Mouse (Mus musculus): Measurements from ENCODE around the gene Ly6g5c.

Ly6g5c gene

DNA sequence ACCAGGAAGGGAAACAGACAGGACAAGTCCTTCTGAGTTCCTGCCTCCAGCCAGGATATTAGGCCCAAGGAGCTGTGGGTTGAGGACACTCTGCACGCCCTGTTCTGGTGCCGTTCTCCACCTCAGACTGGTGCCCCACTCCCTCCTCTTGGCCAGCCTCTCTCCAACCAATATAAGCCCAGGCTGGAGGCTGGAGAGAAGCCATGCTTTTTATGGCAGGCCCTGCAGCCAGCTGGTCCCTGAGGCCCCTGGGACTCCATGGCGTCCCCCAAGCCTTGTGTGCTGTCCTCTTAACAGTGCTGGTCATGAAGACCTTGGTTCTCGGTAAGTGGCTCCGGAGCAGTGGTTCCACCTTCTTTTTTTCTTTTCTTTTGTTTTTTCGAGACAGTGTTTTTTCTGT, at the start of gene Ly6g5c:
Gene Ly6g5c, plus strand, starts transcription at position 183 of the 400 bp plus-strand sequence.
- DNase-seq (ENCODE audit: low read depth, low spot score): no peak

DNA sequence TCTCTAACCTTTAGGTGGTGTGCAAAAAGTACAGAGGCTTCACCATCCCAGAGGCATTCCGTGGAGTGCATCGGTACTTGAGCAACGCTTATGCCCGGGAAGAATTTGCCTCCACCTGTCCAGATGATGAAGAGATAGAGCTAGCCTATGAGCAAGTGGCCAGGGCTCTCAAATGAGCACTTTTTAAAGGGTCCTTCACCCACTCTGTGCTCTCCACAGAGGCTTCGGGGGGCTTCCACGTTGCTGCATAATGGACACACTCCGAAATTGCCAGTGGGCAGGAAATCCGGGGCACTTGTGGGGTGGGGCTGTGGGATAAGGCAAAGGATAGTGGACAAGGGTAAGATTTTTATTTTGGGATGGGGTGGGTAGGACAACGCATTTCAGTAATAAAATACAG, 49.8 kb upstream of the Ly6g5c start:
- DNase-seq (ENCODE audit: low read depth, low spot score): no peak

DNA sequence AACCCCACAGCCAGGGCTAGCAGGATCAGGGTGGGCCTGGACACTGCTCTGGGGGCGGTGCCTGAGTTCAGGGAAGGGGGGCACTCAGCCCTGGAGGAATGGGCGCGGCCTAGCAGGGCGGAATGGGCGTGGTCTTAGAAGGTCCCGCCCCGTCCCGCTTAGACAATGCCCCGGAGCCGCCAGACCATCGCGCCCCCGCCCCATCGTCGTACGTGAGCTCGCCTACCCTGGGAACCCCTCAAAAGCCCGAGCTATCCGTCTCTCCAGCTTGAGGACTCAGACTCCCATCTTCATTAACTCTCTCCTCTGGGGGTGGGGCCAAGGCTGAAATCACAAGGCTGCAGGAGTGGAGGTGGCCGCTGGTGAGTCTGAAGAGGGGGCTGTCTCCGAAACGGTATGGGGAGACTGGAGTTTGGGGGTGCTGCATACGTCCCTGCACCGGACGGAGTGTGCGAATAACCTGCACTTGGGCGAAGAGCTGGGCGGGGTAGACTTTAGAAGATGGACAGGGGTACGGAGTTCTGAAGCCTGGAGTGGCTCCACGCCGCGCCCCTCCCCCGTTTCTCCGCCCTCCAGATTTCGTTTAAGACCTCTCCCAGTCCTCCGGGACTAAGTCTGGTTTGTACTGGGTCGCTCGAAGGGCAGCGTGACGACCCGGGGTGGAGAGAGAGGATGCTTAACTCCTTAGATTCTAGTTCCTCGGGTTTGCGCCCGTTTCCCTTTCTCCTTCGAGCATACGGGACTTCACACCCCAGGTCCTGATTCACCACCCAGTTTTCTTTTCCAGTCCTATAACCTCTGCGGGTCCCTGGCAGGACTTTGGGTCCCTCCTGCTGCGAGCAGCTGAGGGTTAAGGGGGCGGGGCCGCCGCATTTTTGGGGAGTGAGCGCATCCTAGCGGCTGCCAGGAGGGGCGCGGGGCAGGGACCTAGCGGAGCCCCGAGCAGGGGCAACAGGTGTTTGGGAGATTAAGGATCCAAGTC, 48.9 kb upstream of the Ly6g5c start, which contains the start of gene Ddah2:
Gene Ddah2, plus strand, starts transcription at position 125 of the 982 bp plus-strand sequence.
- DNase-seq (ENCODE audit: low read depth, low spot score): peak; percentile 72

DNA sequence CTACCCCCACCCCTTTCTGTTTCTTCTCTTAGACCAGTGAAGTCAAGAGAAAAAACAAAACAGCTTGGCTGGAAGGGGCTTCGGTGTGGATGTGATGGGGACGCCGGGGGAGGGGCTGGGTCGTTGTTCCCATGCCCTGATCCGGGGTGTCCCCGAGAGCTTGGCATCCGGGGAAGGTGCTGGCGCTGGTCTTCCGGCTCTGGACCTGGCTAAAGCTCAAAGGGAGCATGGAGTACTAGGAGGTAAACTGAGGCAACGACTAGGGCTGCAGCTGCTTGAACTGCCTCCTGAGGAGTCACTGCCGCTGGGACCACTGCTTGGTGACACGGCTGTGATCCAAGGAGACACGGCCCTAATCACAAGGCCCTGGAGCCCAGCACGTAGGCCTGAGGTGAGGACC, 48.0 kb upstream of the Ly6g5c start:
- no peak for DNase-seq (ENCODE audit: low read depth, low spot score)

DNA sequence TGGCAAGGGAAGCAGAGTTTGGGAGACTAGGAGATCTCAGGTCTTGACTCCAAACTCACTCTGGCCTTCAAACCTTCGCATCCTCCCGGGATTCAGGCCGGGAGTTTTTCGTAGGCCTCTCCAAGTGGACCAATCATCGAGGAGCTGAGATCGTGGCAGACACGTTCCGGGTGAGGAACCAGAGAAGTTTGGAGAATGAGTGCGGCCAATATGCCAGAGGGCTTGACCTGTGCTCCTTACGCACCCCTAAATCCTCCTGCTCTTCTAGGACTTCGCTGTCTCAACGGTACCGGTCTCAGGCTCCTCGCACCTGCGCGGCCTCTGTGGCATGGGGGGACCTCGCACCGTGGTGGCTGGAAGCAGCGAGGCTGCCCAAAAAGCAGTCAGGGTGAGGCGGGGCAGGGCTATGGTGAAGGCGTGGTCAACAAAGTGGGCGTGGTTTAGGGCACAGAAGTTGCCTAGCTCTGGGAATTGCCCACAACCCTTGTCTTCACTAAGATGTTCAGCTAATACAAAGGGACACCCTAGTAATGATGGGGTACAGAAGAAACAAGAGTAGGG, 47.3 kb upstream of the Ly6g5c start:
- no peak for DNase-seq (ENCODE audit: low read depth, low spot score)

DNA sequence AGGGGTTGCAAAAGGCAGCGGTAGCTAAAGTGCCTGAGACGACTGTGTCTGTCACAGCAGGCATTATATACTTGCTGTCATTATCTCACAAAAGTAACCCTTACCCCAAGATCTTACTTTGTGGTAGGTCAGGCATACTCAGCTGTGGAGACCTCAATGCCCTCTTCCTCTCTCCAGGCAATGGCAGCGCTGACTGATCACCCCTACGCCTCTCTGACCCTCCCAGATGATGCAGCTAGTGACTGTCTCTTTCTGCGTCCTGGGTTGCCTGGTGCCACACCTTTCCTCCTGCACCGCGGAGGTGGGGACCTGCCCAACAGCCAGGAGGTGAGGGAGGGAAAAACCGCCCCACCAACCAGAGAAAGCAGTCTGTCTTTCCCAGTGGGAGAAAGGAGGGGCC, 46.8 kb upstream of the Ly6g5c start:
- DNase-seq (ENCODE audit: low read depth, low spot score): no peak

DNA sequence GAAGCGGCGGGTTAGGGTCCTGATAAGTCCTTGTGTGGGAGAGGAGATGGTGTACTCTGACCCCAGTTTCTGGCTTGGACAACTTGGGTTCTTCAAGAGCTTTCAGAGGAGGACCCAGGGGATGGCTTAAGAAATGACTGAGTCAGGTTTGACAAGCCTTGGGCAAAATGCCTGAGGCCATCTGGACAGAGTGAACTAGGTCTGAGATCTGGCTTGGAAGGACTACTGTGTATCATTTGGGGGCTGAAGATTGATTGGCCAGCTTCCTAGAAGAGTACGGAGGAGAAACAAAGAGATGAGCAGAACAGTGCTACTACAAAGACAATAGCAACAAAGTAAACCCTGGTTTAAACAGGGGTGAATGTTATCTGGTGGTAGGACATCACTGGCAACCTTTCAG, 44.6 kb upstream of the Ly6g5c start:
- DNase-seq (ENCODE audit: low read depth, low spot score): no peak

DNA sequence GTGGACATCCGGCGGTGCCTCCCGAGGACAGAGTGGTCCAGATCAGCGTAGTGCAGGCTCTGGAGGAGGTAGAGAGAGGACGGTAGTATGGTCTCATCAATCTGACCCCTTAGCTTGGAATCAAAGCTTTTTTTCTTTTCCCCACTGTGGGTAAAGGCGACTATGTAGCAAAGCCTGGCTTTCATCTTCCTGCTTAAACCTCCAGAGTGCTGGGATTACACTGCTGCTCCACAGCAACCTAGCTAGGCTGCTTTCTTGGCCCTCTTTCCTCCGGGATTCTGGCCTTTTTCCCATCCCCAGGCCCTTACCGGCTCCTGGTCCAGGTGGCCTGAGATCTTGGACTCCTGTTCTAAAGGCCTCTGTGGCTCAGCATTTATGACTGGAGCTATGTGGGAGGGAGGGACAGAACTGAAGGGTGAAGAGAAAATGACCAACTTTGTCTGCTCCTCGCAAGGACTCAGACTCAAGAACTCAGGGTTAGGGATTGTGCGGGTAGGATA, 43.7 kb upstream of the Ly6g5c start:
- no peak for DNase-seq (ENCODE audit: low read depth, low spot score)

DNA sequence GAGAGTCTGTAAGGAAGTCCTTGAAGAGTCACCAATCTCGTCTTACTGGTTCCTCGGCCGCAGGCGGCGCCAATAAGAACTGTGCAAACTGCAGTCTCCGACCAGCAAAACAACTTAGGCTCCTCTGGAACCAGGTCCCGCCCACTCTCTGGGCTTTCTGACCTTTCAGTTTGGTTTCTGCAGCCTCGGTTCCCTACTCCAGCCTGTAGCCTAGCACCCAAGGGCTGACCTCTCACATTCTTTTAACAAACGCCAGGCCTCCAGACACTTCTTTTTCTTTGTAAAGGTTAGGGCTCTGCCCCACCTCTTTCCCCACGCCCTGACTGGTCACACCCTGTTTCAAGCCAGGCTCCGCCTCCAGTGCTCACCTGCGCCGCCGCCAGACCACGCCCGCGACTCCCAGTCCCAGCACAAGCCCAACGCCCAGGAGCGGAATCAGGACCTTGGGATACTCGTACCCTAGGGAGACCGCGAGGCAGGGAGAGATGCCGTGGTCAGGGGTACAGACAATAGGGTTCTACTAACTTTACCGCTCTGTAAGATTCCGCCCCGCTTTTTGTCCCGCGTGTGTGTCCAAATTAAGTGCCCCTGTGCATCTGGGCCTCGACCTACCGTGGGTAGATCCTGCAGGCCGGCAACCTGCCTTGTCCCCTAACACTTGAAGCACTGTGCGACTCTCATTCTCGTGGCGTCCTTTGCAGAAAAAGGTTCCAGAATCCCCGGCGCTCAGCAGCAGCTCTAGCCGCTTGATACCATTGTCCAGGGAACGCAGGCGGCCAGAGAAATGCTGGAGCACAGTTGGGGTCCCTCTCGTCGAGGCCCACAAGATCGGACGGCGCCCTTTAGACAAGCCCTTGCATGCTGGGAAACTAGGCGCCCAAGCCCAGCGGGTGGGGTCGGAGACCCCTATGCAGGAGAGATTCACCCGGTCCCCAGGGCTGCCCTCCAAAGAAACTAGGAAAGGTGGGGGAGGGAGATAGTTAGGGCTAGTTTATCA, 42.8 kb upstream of the Ly6g5c start, which contains the start of gene Ly6g6c:
Gene Ly6g6c, plus strand, starts transcription at position 438 of the 997 bp plus-strand sequence.
- DNase-seq (ENCODE audit: low read depth, low spot score): no peak

DNA sequence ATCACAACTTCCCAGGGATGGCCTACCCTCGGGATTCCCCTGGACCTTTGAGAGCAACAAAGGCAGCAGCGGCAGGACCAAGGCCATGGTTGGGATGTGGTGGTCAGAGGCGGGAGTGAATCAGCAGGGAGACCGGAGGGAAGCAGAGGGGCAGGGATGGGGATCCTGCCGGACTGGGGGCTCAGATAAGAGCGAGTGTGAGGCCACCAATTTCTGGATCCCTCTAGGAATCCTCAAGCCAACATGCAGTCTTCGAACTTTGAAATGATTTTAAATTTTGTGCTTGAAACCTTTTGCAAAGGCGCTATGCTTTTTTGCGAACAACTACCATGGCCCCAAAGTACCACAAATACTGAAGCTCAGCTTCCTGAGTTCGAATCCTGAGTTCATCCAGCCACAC, 42.0 kb upstream of the Ly6g5c start, which contains the start of gene Mpig6b:
Gene Mpig6b, minus strand, starts transcription at position 101 of the 400 bp plus-strand sequence.
- no peak for DNase-seq (ENCODE audit: low read depth, low spot score)

DNA sequence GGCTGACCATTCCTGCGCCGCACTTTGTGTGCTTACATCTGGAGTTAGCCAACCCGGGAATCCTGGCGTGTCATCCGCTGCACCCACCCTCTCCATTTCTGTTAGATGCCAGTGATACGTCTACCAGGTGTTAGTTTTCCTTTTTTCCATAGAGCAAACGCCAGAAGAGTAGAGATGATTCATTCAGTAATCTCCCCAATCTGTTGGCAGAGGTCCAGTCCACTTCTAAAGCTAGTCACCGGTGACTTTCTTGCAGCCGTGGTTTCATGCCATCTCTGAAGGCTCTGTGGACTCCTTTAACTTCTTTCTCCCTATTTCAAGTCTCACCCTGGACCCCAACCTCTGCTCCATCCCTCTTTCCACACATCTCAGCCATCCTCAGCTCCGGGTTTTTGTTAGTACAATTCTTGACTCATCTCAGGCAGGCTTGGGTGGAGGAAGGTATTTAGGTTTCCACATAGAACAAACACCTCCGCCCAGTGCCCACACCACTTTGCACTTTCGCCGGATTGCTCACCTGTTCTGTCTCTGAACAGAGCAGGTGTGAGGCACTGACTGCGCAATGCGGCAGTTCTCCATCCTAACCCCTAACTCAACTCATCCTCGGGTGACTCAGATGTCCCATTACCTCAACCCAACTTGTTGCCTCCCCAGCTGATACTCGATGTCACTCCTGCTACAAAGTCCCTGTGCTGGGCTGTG, 39.7 kb upstream of the Ly6g5c start:
- DNase-seq (ENCODE audit: low read depth, low spot score): no peak

DNA sequence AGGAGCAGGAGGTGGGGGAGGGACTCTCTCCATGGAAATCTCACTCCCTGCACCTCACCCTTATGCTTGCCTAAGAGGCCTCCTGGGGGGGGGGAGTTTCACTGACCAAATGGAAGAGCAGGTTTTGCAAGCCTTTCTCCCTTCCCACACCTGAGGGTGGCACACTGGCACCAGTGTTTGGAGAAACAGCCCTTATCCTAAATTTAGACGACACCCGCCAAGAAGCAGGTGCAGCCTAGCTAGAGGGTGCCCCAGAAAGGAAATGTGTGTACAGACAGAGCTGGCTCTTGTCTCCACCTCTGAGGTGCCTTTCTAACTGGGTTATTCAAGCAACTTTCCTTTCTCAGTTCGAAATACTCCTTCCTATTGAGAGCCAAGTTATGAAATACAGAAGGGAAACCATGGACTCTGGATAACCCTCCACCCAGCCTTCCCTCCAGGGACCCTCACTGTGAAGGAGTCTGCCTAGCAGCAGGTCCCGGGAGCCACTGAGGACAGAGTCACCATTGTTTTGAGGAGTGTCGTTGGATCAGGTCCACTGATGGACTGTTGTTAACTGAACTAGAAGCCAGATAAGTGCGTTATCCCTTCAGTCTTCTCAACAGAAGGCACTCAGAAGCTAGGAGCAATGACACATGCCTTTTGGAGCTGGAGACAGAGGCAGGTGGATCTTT, 37.4 kb upstream of the Ly6g5c start:
- no peak for DNase-seq (ENCODE audit: low read depth, low spot score)

DNA sequence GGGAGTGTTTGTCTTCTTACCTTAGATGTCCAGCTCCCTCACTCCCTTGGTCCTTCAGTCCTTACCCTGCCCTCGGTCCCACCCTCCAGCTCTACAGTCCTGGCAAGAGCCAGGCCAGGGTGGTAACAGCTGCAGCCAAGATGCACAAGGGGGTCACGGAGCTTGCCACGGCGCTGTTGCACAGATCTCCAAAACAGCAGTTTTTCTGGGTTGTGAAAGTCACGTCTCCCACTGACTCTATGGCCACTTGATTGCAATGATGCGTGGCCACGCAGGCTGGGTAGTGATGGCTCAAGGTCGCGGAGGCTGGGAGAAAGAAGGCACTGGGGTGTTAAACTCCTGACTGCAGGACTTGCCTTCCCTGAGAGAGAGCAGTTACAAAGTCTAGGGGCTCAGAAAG, 36.6 kb upstream of the Ly6g5c start:
- no peak for DNase-seq (ENCODE audit: low read depth, low spot score)

DNA sequence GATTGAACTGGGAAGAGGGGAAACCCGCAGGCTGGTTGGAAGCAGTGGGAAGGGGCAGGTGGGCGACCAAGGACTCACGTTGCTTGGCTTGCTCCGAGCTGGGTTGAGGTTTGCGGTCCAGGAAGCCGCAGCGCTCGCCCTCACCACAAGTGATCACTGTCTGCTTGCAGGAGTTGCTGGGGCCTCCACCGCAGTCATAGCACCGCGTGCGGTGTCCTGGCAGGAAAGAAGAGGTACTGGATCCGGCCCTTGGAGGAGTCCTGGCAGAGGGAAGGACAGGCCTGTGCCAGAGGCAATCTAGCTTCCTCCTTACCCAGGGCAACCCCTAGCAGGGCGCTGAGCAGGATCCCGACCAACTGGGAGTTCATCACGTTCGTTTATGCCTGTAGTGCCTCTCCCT, 34.0 kb upstream of the Ly6g5c start:
- DNase-seq (ENCODE audit: low read depth, low spot score): no peak

DNA sequence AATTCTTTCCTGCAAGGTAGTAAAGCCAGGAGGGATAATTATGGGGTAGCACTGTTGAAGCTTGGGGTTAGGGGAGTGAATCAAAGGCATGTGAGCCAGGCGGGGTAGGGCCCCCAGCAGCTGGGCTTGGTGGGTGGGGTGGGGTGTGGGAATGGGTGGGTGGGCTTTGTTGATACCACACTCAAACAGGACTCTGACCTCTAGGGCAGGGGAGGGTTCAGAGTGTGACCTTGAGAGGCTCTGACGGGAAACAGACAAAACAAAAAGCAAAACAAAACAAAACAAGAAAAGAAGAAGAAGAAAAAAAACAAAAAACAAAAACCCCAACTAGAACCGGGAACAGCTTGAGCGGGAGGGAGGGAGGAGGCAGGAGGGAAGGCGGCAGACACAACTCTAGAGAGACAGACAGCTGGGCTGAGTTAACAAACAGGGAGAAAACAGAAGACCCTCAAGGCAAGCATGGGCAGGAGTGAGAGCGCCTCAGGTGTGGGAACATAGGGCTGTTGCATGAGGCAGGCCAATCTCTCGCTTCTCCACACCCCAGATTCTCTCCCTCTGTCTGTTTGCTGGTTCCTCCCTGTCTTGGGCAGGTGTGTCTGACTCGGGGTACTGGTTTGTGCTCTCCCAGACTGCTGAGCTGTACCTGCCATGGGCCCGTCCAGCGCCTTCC, 31.4 kb upstream of the Ly6g5c start, which contains the start of gene Ly6g6e:
Gene Ly6g6e, plus strand, starts transcription at position 396 of the 670 bp plus-strand sequence.
- DNase-seq (ENCODE audit: low read depth, low spot score): no peak

DNA sequence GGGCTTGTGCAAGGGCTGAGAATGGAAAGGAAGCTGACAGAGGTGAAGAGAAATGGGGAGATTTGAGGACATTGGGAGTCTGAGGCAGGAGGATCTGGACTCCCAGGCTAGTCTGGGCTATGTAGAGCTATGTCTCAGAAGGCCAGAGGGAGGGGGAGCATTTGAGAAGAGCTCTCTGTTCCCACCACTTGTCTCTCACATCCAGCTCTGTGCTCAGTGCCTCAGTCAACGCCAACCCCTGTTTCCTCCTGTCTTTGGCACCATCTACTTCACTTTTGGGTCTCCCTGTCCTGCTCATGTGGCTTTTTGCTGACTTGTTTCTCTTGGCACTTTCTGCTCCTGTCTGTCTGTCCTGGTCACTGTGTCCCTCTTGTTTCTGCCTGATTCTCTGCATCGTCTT, 30.8 kb upstream of the Ly6g5c start:
- no peak for DNase-seq (ENCODE audit: low read depth, low spot score)

DNA sequence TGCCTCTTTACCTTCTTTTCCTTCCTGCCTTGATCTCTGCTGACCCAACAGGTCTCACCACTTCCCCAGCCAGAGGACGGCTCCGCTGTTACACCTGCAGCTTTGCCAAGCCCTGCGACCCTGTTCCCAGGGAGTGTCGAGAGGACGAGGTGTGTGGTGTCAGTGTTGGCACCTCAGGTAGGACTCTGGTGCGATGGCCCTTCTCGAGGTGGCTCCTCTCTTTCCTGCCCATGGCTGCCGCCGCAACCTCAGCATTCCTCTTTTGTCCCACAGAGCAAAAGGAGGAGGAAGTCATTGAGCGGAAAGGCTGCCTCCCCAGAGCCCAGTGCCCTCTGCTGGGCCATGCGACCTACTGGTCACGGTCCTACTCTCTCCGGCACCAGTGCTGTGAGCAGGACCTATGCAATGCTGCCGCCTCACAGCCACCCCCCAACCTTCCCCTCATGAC, 30.3 kb upstream of the Ly6g5c start, which contains the start of gene Ly6g6d:
Gene Ly6g6d, minus strand, starts transcription at position 280 of the 448 bp plus-strand sequence.
- DNase-seq (ENCODE audit: low read depth, low spot score): no peak

DNA sequence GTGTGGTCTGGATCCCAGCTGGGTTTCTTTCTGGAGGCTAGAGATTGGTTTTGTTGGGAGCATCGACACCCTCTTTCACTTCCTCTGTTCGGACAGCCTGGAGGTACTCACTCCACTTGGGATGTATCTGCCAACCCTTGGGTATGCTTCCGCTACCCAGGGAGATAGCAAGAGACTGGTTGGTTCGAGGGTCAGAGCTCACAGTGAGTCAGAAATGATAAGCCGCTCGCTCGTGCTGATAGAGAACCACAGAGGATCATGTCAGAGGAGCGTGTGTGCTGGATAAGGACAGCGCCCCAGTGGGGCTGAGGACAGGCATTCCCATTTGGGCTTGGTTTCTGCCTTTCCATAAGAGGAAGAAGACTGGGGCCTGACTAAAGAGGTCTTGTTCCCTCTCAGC, 28.3 kb upstream of the Ly6g5c start:
- no peak for DNase-seq (ENCODE audit: low read depth, low spot score)

DNA sequence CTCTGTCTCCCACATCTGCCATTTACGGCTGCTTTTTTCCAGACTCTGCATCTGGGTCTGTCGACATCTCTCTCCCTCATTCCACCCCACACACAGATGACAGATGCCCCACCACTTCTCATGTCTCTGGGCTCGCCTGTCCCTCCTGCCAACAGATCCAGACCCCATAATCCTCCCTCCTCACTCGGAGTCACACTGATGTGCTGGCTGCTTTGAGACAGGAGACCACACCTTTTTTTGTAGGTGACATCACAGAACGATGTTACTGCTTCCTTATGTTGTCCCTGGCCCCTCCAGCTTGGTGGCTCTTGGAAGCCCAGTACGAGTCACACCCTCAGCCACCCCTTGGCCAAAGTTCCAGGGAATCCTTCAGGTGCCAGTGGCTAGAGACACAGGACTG, 27.8 kb upstream of the Ly6g5c start:
- DNase-seq (ENCODE audit: low read depth, low spot score): no peak
